Mouse (Mus musculus) monocyte, adult 2 months (primary cell): ENCODE data around the gene Sac3d1.

ENCODE experiments used
- DNase-seq, 2 experiments: peaks; one replicate each; pipeline ENCODE4 v3.0.0; 2022; ENCODE audit warnings: low spot score in 2 of 2, low read depth in 1 of 2

Gene Sac3d1

DNA sequence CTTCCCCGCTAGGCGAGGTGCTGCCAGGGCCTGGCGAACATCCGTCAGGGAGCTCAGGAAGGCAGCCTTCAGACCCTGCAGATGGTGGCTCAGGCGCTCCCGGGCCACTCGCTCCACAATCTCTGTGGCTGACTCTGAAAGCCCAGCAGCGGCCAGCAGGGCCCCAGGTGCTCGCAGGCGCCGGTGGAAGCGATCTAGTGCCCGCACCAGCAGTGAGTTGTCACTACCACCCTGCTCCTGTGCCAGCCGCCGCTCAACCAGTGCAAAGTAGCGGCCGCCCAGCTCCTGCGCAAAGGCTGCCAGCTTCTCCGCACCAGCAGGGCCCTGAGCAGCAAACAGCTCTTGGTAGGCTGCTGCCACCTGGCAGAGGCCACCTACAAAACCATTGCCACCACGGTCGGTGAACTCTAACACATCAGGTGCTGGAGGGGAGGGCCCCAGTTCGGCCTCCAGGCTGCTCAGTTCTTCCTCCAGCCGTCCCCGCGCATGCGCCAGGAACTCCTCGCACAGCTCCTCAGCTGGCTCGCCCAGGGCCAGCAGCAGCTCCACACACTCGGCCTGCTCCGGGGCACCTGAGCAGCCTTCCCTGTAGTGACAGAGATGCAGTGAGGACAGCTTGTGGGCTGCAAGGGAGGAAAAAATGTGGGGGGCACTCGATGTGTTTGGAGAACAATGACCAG is 47.7 kb downstream of the Sac3d1 start:
- DNase-seq: no peak

GRCm38 (mm10) chr19:6069851-6070250 is 48.6 kb downstream of the Sac3d1 start:
- no peak for DNase-seq

- DNase-seq: no peak
Observed at GRCm38 (mm10) chr19:6068951-6069350, 49.5 kb downstream of the Sac3d1 start.

DNA sequence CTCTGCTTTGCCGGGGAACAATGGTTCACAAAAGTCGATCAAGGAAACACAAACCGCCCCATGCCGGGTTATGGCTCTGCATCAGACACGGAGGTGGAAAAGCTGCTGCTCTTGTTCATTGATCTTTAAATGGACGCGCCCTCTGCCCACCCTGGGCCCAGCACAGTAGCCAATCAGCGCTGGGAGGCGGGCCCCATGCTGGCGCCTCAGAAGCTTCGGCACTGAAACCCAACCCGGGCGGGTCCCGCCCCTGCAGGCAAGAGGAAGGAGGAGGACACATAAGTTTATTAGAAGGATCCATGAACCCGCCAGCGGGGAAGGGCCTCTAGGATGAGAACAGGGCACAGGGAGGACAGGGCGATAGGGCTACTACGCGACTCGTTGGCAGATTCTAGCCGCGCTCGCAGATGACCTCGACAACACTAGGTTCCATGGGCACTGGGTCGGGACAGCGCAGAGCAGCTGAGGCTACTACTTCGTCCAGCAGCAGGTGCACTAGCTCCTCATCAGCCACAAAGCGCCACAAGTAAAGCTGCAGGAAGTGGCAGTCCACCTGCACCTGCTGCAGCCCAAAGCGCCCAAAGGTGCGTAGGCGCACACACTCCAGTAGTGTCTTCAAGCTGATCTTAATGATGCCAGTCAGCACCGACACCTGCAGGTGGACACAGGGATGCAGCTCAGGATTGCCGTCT is 50.6 kb downstream of the Sac3d1 start, which contains the start of gene Tm7sf2:
Tm7sf2 (minus strand) TSS at position 650 of the 692 bp plus-strand sequence.
- peak in 1 of 2 experiments; percentile 73 for DNase-seq

- DNase-seq: peak; percentile 54 to 75
Observed at GRCm38 (mm10) chr19:6067011-6067723, 51.3 kb downstream of the Sac3d1 start.

DNA sequence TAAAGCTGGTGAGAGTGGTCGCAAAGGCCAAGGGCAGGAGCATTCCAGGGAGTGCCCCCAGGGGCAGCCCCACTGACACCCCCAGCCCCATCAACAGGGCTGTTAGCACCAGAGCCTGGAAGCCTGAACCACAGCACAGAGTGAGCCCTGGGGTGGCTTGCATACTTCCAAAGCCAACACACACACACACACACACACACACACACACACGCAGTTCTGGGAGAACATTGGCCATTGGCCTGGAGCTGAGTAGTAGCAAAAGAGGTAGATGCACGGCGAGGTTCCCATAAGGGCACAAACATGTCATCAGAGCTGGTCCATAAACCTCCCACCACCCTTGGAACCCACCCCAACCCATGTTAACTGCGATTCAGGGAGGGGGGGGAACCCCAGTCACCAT is 51.9 kb downstream of the Sac3d1 start:
- no peak for DNase-seq
